Mouse (Mus musculus): ENCODE data around the gene Kcnd2. TPM values are rescaled to one million over a fixed set of nuclear protein-coding genes. Genes with fewer than 3 reads are reported as not detected.

Gene Kcnd2
- polyA plus RNA-seq, 1 experiment from 2014 or later = 2.7 TPM

DNA sequence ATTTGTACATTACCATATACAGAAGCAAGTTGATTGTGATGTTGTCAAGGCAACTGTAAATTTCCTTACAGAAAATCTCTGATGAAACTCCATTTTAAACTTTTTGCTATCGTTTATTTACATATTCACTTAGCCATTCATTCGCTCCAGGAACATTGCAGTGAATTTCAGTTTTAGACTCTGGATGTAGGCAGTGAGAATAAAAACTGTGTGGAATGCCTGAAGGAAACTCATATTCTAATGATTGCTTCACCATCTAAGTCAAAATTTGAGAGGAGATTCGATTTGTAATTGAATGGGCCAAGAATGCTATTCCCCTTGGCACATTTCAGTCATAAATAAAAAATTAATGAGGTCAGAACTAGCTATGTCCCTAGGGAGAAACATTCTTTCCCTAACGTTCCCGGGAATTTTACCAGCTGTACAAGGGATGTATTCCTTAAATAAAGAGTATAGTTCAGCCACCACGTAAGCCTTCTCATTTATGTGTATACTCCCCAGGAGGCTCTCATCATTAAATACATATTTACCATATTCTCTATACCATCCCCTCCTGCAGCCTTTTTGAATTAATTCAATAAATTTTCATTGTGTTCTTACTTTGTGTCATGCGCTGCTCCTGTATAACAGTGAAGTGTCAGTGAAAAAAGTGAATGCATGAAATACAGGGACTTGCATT, 394.2 kb downstream of the Kcnd2 start:
- H3K36me3 ChIP-seq = no peaks in the 10 kb centered on the region
- 67% methylated on average over 7 of the region's 7 CpGs for WGBS
- H3K27ac ChIP-seq = no peak overlapping the region
- H3K4me1 ChIP-seq = no peaks in the 10 kb centered on the region
- no peak overlapping the region for H3K4me2 ChIP-seq
- H3K4me3 ChIP-seq (replicated peaks) = no peak overlapping the region
- H3K27me3 ChIP-seq = no peaks in the 10 kb centered on the region
- no peaks in the 10 kb centered on the region for H3K9me3 ChIP-seq (replicated peaks)
- no peak overlapping the region for H3K9ac ChIP-seq
- no peak for ATAC-seq (replicated peaks; ENCODE audit: low FRiP score)

DNA sequence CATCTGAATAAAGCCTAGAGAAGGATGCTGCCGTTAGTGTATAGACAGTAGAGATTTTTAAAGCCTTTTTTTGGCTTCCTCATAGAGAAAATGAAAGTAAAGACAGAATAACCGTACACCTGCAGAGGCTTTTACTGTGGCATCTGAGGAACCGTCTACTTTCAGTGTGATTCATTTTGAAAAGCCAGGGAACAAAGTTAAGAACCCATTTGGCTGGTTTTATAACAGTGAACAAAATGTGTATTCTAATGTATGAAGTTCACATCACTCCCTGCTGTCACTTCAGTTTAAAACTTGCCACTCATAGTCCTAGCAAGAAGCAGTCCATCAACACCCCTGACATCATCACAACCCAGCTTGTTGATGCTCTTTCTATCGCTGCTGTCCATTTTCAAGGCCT, 414.7 kb downstream of the Kcnd2 start:
- no peak for ATAC-seq (replicated peaks; ENCODE audit: low FRiP score)
- Histone ChIP-seq H3K4me3 (replicated peaks) (no peak overlapping the region), H3K9me3 (replicated peaks) (no peaks in the 10 kb centered on the region), H3K36me3 (no peaks in the 10 kb centered on the region), H3K27ac (no peak overlapping the region), H3K27me3 (no peaks in the 10 kb centered on the region), H3K9ac (no peak overlapping the region), H3K4me2 (no peak overlapping the region), H3K4me1 (no peaks in the 10 kb centered on the region)
- WGBS = 86% methylated on average over 4 of the region's 4 CpGs

DNA sequence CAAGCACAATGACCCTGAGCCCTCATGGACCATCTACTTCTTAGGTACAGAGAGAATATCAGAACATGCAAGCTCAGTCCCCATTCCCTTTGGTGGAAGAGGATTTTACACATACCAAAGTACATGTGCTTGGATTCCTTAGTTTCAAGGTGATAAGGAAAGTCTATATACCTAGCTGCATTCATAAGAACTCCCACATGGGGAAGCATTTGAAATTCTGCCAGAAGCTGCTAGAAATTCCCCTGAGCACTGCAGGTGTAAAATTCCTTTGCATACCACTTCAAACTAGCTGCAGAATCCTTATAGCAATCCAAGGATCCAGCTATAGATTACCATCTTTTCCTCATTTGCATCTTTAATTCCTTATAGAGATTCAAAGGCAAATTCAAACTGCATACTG, 440.4 kb downstream of the Kcnd2 start:
- Histone ChIP-seq H3K9me3 (replicated peaks) (no peaks in the 10 kb centered on the region), H3K4me2 (no peak overlapping the region), H3K27me3 (no peaks in the 10 kb centered on the region), H3K27ac (no peak overlapping the region), H3K4me3 (replicated peaks) (no peak overlapping the region), H3K9ac (no peak overlapping the region), H3K36me3 (no peaks in the 10 kb centered on the region), H3K4me1 (no peaks in the 10 kb centered on the region)
- ATAC-seq (replicated peaks; ENCODE audit: low FRiP score) = no peak

- H3K27me3 ChIP-seq = no peaks in the 10 kb centered on the region
- H3K4me2 ChIP-seq = no peak overlapping the region
- no peak overlapping the region for H3K27ac ChIP-seq
- ATAC-seq (replicated peaks; ENCODE audit: low FRiP score) = no peak
- 79% methylated on average over 6 of the region's 6 CpGs for WGBS
- H3K9me3 ChIP-seq (replicated peaks) = no peaks in the 10 kb centered on the region
- no peak overlapping the region for H3K4me3 ChIP-seq (replicated peaks)
- H3K9ac ChIP-seq = no peak overlapping the region
- no peaks in the 10 kb centered on the region for H3K36me3 ChIP-seq
- H3K4me1 ChIP-seq = no peaks in the 10 kb centered on the region
Observed at GRCm38 (mm10) chr6:21664135-21664534, 448.8 kb downstream of the Kcnd2 start.

- Histone ChIP-seq H3K36me3 (no peaks in the 10 kb centered on the region), H3K27me3 (no peaks in the 10 kb centered on the region), H3K27ac (no peak overlapping the region), H3K4me1 (no peaks in the 10 kb centered on the region), H3K9ac (no peak overlapping the region), H3K4me3 (replicated peaks) (no peak overlapping the region), H3K4me2 (no peak overlapping the region), H3K9me3 (replicated peaks) (no peaks in the 10 kb centered on the region)
- no peak for ATAC-seq (replicated peaks; ENCODE audit: low FRiP score)
- 64% methylated on average over 4 of the region's 4 CpGs for WGBS
Observed at GRCm38 (mm10) chr6:21664638-21665037, 449.3 kb downstream of the Kcnd2 start.

GRCm38 (mm10) chr6:21684252-21684651, 468.9 kb downstream of the Kcnd2 start:
- Histone ChIP-seq H3K27me3 (no peaks in the 10 kb centered on the region), H3K4me1 (no peaks in the 10 kb centered on the region), H3K4me2 (no peak overlapping the region), H3K9ac (no peak overlapping the region), H3K4me3 (replicated peaks) (no peak overlapping the region), H3K36me3 (no peaks in the 10 kb centered on the region), H3K9me3 (replicated peaks) (no peaks in the 10 kb centered on the region), H3K27ac (no peak overlapping the region)
- no peak for ATAC-seq (replicated peaks; ENCODE audit: low FRiP score)
- 25% methylated on average over 6 of the region's 6 CpGs for WGBS

DNA sequence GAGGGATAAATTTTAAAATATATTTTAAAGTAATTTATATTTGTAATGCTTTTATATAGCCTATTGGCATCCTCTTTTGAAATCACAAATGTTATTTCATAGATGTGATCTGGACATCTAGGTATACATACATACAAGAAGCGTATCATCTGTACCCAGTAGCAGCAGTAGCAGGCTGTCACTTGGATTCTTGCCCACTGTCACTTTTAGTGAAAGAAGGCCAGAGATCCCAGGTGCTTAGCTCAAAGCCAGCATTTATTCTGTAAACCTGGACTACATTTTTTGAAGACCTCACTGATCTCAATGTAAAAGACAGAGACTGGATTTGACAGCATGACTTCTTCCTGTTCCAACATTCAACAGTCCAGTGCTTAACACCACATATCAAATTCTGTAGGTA, 471.1 kb downstream of the Kcnd2 start:
- 97% methylated on average over 1 of the region's 1 CpGs for WGBS
- Histone ChIP-seq H3K9me3 (replicated peaks) (no peaks in the 10 kb centered on the region), H3K4me3 (replicated peaks) (no peak overlapping the region), H3K4me1 (no peaks in the 10 kb centered on the region), H3K9ac (no peak overlapping the region), H3K4me2 (no peak overlapping the region), H3K27ac (no peak overlapping the region), H3K27me3 (no peaks in the 10 kb centered on the region), H3K36me3 (no peaks in the 10 kb centered on the region)
- no peak for ATAC-seq (replicated peaks; ENCODE audit: low FRiP score)

GRCm38 (mm10) chr6:21692861-21693350, 477.6 kb downstream of the Kcnd2 start:
- WGBS = 76% methylated on average over 3 of the region's 3 CpGs
- no peak overlapping the region for H3K27ac ChIP-seq
- H3K27me3 ChIP-seq = no peaks in the 10 kb centered on the region
- no peaks in the 10 kb centered on the region for H3K9me3 ChIP-seq (replicated peaks)
- no peak overlapping the region for H3K4me2 ChIP-seq
- no peak overlapping the region for H3K9ac ChIP-seq
- H3K36me3 ChIP-seq = no peaks in the 10 kb centered on the region
- no peaks in the 10 kb centered on the region for H3K4me1 ChIP-seq
- ATAC-seq (replicated peaks; ENCODE audit: low FRiP score) = no peak
- no peak overlapping the region for H3K4me3 ChIP-seq (replicated peaks)

- H3K4me2 ChIP-seq = no peak overlapping the region
- ATAC-seq (replicated peaks; ENCODE audit: low FRiP score) = no peak
- no peaks in the 10 kb centered on the region for H3K9me3 ChIP-seq (replicated peaks)
- no peaks in the 10 kb centered on the region for H3K27me3 ChIP-seq
- H3K36me3 ChIP-seq = no peaks in the 10 kb centered on the region
- H3K4me3 ChIP-seq (replicated peaks) = no peak overlapping the region
- H3K9ac ChIP-seq = no peak overlapping the region
- no peak overlapping the region for H3K27ac ChIP-seq
- H3K4me1 ChIP-seq = no peaks in the 10 kb centered on the region
- WGBS = 75% methylated on average over 3 of the region's 3 CpGs
Observed at GRCm38 (mm10) chr6:21697641-21698040, 482.3 kb downstream of the Kcnd2 start.

GRCm38 (mm10) chr6:21701131-21701530, 485.8 kb downstream of the Kcnd2 start:
- Histone ChIP-seq H3K4me3 (replicated peaks) (no peak overlapping the region), H3K27me3 (no peaks in the 10 kb centered on the region), H3K9me3 (replicated peaks) (no peaks in the 10 kb centered on the region), H3K27ac (no peak overlapping the region), H3K9ac (no peak overlapping the region), H3K4me1 (no peaks in the 10 kb centered on the region), H3K4me2 (no peak overlapping the region), H3K36me3 (no peaks in the 10 kb centered on the region)
- ATAC-seq (replicated peaks; ENCODE audit: low FRiP score) = no peak
- 53% methylated on average over 6 of the region's 6 CpGs for WGBS

DNA sequence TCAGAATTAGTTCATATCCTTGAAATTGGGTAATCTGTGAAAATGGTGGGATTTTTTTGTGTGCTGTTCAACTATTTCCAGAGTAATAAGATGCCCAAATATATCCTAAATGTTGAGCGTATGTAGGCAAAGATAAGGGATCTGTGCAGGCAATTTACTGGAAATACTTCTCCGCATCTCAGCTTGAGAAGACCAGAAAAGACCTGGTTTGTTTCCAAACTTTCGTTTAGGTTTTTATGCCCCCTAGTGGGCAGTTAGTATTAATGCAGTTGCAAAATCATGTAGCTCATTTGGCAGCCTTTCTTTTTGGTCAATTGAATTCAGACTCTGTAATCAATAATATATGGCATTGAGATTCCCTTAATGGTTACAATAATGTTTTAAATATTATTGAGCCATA, 493.9 kb downstream of the Kcnd2 start:
- Histone ChIP-seq H3K36me3 (no peaks in the 10 kb centered on the region), H3K27me3 (no peaks in the 10 kb centered on the region), H3K4me2 (no peak overlapping the region), H3K9ac (no peak overlapping the region), H3K9me3 (replicated peaks) (no peaks in the 10 kb centered on the region), H3K27ac (no peak overlapping the region), H3K4me3 (replicated peaks) (no peak overlapping the region), H3K4me1 (no peaks in the 10 kb centered on the region)
- 18% methylated on average over 3 of the region's 3 CpGs for WGBS
- no peak for ATAC-seq (replicated peaks; ENCODE audit: low FRiP score)

GRCm38 (mm10) chr6:21719121-21719520, 503.8 kb downstream of the Kcnd2 start:
- H3K27ac ChIP-seq = no peak overlapping the region
- 83% methylated on average over 1 of the region's 1 CpGs for WGBS
- no peaks in the 10 kb centered on the region for H3K9me3 ChIP-seq (replicated peaks)
- H3K4me3 ChIP-seq (replicated peaks) = no peak overlapping the region
- H3K27me3 ChIP-seq = no peaks in the 10 kb centered on the region
- no peak overlapping the region for H3K9ac ChIP-seq
- peaks cover 2% of the 10 kb centered on the region; the same call in 1 of the 2 replicates for H3K4me1 ChIP-seq
- no peak for ATAC-seq (replicated peaks; ENCODE audit: low FRiP score)
- H3K36me3 ChIP-seq = no peaks in the 10 kb centered on the region
- no peak overlapping the region for H3K4me2 ChIP-seq

DNA sequence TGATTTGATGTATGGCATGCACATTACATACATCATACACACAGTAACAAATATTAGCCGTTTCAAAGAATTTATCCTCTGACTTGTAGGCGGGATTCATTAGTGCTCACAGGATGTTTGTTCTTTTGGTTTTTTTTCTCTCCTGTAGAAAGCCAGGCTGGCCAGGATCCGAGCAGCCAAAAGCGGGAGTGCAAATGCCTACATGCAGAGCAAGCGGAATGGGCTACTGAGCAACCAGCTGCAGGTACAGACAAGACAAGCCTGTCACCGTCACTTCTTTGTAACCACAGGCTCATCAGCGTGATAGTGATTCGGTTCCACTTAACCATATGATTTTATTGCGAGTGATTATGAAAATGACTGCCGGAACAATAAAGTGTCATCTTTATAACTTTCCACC, 506.9 kb downstream of the Kcnd2 start:
- H3K27ac ChIP-seq = no peak overlapping the region
- no peak overlapping the region for H3K4me3 ChIP-seq (replicated peaks)
- peaks cover 2% of the 10 kb centered on the region; the same call in 1 of the 2 replicates for H3K4me1 ChIP-seq
- ATAC-seq (replicated peaks; ENCODE audit: low FRiP score) = no peak
- no peak overlapping the region for H3K9ac ChIP-seq
- H3K4me2 ChIP-seq = no peak overlapping the region
- H3K27me3 ChIP-seq = no peaks in the 10 kb centered on the region
- 79% methylated on average over 10 of the region's 10 CpGs for WGBS
- no peaks in the 10 kb centered on the region for H3K36me3 ChIP-seq
- H3K9me3 ChIP-seq (replicated peaks) = no peaks in the 10 kb centered on the region

Data from kidney, embryonic 15.5 days (tissue).